Mouse (Mus musculus): ENCODE results near the gene Cx3cr1. TPM values are rescaled to one million over a fixed set of nuclear protein-coding genes. Genes with fewer than 3 reads are reported as not detected.

Cx3cr1 gene
- total RNA-seq, 2 experiments from 2014 or later: 28.3 to 31.6 TPM

DNA sequence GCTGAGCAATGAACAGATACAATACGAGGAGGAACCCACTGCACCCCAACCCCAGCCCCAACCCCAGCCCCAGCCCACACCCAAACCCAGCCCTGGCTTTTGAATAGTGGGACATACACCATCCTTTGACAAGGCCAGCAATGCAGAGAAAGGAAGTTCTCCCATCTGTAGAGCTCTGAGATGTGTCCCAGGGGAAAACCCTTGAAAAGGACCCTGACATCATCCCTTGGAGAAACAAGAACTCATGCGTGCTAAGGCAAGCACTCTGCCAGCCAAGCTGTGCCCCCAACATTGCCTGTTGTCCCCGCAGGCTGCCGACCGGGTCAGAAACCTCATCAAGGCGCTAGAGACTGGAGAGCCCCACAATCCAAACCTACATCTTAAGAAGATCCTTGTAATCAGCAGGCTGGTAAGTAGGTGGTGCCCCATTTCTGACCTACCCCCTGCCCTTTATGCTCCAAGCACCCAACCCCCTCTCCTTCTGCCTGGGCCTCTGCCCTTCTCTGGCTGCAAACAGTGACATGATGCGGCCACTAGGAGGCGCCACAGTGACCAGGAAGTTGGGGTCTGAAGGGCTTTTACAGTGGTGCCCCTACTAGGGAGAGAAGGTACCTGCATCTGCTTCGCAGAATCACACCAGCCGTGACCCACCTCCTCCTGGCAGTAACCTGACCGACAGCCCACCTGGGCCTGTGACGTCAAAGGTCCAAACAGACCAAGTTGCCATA lies 124.3 kb downstream of the Cx3cr1 start:
- no peak for DNase-seq (ENCODE audit: low spot score in 2 of 2)

DNA sequence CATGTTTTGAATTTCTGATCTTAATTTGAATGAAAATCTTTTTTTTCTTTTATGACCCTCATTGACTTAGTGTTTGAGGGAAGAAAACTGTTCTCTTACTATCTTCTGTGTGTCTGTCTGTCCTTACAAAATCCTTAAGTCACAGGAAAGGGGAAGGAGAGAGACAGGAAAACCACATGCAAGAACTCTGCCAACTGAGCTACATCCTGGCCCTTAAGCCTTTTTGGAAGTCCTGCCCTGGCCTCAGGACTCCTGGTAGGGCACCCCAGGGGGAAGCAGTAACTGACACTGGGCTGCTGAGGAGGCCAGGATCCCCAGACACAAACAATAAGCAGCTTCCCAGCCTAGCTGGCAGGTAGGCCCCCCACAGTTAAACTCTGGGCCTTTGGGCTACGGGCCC lies 126.4 kb downstream of the Cx3cr1 start:
- DNase-seq (ENCODE audit: low spot score in 2 of 2): no peak

- no peak for DNase-seq (ENCODE audit: low spot score in 2 of 2)
These were observed 127.8 kb downstream of the Cx3cr1 start for GRCm38 (mm10) chr9:119941861-119942260.

DNA sequence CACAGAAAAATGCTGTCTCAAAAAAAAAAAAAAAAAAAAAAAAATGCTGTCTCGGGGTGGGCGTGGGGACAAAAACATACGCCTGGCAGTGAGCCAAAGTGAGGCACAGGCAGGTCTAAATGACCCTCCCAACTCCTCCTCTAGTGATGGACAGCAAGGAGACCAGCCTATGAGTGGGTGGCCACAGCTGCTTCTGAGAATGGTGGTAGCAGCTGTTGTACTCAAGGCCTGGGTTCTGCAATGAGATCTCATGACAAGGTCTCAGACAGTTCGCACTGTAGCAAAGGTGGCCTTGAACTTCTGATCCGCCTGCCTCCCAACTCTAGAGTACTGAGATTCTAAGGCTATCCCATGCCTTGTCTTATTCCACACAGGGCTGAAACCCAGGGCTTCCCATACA lies 128.3 kb downstream of the Cx3cr1 start:
- no peak for DNase-seq (ENCODE audit: low spot score in 2 of 2)

GRCm38 (mm10) chr9:119939646-119940045 lies 130.0 kb downstream of the Cx3cr1 start:
- no peak for DNase-seq (ENCODE audit: low spot score in 2 of 2)

DNA sequence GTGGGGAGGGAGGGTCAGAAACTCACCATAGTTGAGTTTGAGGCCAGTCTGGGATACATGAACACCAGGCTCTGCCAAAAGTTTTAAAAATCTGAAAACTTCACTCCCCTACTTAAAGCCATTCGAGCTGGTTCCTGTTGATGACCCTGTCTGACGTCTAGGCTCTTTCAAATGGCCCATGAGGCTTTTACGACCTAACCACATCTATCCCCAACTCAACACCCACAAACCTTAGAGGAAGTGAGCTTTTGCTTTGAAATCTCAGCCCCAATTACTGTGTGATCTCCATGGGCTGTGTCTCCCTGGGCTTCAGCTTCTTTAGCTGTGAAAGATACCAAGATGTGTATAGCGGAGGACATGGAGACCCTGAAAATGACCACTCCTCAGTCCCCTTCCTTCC lies 131.2 kb downstream of the Cx3cr1 start:
- DNase-seq (ENCODE audit: low spot score in 2 of 2): no peak

DNA sequence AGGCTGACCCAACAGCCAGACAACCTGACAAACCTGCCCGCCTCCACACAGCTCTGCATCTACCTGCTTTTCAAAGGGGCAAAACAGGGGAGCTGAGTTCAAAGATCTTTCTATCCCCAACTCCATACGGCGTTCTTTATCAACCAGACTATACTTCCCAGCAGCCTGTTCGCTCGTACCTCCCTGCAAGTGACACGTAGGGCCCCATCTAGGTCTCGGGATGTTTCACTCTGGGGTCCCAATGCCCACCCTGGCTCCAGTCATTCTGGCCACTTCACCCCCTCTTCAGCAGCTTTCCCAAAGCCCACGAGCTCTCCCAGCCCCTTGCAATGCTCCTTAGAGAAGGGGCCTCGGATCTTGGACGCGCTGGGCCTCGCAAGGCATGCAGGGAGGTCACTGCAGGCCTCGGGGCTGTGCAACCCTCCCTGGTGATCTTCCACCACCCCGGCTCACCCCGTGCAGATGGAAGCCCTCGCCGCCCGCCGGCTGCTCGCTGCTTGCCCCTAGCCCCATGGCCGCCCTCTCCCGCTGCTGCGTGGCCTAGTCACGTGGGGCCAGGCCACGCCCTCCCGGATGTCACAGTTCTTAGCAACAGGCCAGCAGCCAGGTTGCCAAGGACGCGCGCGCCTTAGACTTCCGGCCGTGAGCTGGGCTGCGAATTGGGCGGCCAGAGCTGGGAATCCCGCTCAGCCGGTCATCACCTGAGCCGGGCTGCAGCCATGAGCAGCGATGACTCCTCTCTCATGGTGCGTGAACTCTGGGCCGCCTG lies 132.5 kb downstream of the Cx3cr1 start, which contains the start of the genes Gorasp1 and Ttc21a:
Gorasp1 (minus strand) TSS at position 561 of the 769 bp plus-strand sequence.
Ttc21a (plus strand) TSS at position 602 of the 769 bp plus-strand sequence.
- peak; percentile 96 to 98 for DNase-seq (ENCODE audit: low spot score in 2 of 2)

DNA sequence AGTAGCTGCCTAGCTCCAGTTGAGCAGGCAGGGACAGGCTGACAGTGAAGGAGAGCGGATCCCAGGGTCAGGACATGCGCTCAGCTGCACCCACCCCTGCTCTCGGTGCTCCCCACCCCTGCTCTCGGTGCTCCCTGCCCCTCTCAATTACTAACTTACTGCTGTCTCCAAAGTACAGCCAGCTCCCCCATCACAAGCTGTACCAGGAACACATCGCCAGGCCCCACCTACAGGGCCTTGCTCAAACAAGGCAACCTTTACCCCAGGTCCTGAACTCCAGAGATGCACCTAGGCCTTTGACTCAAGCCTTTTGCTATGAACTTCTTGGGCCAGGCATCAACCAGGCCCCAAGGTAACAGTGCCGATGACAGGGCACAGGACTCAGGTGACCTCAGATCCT lies 136.0 kb downstream of the Cx3cr1 start:
- DNase-seq (ENCODE audit: low spot score in 2 of 2): no peak

DNA sequence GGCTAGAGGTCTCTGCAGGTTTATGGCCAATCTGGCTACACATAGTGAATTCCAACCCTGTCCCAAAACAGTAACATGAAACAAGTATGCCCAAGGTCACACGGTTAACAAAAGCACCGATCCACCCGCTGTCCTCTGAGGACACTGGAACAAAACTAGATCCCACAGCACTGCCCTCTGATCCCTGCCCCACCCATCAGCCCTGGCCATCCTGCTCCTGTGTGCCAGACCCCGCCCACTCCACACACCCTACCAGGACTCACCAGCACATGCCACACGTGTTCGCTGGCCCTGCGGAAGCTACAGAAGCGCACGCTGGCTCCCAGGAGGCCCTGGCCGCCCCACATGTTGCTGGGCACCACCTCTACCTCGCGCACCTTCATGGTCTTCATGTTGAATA lies 137.3 kb downstream of the Cx3cr1 start:
- DNase-seq (ENCODE audit: low spot score in 2 of 2): no peak

DNA sequence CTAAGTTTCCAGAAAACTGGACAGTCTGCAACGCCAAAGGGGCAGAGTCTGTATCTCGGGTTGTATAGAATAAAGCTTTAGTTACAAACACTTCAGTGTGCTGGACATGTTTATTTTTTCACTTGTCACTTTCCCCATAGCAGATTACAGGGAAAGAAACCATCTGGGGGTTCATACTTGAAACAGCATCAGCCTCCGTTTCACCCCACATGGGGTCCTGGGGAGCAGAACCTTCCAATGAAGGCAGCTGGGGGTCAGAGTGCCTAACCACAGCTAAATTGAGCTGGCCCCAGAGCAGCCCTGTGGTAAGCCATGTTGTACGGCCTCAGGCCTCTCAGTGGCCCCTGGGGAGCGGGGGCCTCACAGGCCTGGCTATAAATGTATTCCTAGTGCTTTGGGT lies 143.2 kb downstream of the Cx3cr1 start:
- no peak for DNase-seq (ENCODE audit: low spot score in 2 of 2)

GRCm38 (mm10) chr9:119925729-119926128 lies 143.9 kb downstream of the Cx3cr1 start:
- no peak for DNase-seq (ENCODE audit: low spot score in 2 of 2)

DNA sequence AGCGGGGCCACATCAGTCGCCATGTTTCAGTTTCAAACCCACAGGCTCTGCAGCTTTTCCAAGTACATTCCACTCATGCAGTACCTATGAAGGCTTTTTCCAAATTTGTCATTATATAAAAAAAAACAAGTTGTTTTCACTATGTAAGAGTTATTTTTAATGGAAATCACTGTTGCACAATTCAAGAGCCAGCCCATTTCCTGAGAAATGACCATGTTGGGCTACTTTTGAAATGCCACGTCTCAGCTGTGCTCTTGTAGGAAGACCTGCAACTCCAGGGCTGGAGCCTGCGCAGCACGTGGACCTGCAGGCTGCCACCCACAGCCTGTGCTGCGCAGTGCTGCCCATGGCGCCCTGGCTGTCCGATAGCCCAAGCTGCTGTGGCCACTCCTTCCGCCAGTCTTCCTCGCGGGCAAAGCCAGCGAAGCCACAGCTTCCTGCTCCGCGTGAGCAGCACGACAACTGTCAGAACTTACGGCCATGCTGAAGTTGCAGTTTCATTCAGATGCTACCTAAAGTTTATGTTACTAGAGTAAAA lies 144.5 kb downstream of the Cx3cr1 start:
- no peak for DNase-seq (ENCODE audit: low spot score in 2 of 2)

DNA sequence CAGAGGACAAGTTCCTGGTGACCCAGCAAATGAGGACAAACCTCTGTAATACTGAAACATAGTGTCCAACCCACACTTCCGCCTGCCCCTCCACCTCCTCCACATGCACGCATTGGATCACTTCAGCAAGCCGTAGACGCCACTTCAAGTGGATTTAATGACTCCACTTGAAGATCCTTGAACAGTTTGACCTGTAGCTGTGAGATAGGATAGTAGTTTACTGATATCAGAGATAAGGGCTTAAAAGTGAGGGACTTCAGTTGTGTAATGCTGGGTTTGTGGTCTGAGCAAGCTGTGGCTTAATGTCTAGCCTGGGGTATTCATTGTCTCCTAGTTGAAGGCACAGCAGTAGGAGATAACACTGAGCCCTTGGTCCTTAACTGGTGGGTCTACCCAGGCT lies 146.2 kb downstream of the Cx3cr1 start:
- no peak for DNase-seq (ENCODE audit: low spot score in 2 of 2)

- DNase-seq (ENCODE audit: low spot score in 2 of 2): no peak
These were observed 149.8 kb downstream of the Cx3cr1 start for GRCm38 (mm10) chr9:119919858-119920257.

DNA sequence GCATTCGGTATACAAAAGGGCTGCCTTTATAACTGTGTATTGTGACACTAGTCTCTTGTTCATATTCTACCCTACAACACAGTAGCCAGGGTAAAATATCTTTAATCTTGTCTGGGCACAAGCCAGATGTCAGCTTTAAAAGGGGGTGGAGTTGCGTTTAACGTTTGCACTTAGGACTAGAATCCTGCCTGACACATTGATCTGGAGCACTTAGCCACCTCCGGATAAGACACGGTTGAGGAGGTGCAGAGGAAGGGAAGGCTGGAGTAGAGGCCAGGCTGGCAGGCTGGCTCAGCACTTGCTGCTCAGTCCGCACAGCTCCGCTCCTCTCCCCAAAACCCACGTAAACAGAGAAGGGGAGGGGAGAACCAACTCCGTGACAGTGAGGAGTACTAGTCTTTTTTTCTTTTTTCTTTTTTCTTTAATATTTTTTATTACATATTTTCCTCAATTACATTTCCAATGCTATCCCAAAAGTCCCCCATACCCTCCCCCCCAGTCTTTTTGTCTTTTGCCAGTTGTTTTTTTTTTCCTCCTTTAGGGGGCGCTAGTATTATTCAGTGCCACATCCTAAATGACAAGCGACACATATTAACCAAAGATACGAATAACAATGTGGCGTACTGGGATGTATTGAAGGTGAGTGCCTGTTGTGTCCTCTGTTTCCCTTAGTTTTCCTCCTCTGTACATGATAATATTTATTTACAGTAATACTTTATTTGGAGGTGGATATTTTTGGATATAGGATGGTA lies 156.4 kb downstream of the Cx3cr1 start:
- DNase-seq (ENCODE audit: low spot score in 2 of 2): no peak

GRCm38 (mm10) chr9:119909931-119910330 lies 159.7 kb downstream of the Cx3cr1 start:
- DNase-seq (ENCODE audit: low spot score in 2 of 2): no peak

- DNase-seq (ENCODE audit: low spot score in 2 of 2): no peak
These were observed 161.0 kb downstream of the Cx3cr1 start for GRCm38 (mm10) chr9:119908708-119909107.

DNA sequence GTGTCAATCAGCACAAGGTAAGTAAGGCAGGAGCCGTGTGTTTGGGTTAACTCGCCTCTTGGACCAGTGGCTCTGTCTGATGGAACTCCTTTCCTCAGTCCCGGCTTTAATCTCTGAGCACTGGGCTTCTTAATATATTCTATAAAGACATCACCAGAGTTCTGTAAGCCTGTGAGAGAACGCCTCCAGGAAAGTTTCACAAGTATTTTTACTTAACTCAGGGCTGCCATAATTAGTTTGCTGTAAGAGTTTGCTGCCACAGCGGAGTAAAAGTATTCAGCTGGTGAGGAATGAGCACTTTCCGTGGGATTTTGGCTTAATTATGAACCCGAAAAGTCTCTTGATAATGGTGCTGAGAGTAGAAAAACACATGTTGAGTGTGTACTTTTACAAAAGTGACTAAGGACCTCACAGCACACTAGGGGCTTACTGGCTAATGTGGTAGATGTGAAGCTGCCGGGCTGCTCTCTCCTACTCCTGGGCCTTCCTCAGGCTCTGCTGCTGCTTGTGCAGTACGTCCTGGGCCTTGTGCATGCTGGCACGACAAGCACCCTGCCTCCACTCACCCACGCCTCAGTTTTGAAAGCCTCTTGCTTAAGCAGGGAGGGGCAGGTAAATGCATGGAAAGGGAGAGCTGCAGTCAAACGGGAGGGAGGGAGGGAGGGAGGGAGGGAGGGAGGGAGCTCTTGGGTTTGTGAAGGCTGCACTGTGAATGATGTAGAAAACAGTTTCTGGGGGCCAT lies 167.1 kb downstream of the Cx3cr1 start:
- DNase-seq (ENCODE audit: low spot score in 2 of 2): no peak

DNA sequence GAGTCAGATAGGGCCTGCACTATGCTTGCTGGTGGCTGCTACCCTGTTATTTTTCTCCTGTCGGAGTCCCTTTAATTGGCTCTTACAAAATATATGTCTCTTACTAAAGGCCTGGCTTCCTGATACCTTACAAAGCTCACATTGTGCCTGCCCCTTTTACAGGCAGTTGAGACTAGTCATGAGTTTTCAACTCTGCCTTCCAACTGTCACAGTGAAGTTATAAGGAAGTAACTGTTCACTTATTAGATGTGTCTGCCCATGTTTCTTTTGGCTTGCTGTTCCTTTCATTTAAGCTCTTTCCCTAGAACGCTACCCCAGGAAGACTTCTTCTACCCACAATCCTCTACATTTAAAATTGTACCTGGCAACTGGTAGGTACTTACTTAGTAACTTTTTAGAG lies 170.2 kb downstream of the Cx3cr1 start:
- DNase-seq (ENCODE audit: low spot score in 2 of 2): no peak

GRCm38 (mm10) chr9:119895040-119895721 lies 174.5 kb downstream of the Cx3cr1 start:
- DNase-seq (ENCODE audit: low spot score in 2 of 2): no peak

All from layer of hippocampus, postnatal 10 days (tissue).